Mouse (Mus musculus) intestine, postnatal 0 days (tissue): ENCODE results near the gene Cntn5. TPM values are rescaled to one million over a fixed set of nuclear protein-coding genes. Genes with fewer than 3 reads are reported as not detected.

Source experiments
- ATAC-seq: fragments of 200-750 bp; cut with Nextera tagmentation; 2 replicates; pipeline ENCODE4 v1.8.0; 2017; ENCODE audit warnings: mild to moderate bottlenecking, moderate TSS enrichment, moderate library complexity
- H3K27ac ChIP-seq: fragments of 300-500 bp; sonication (generic); 2 replicates; pipeline ENCODE4 v1.5.1; 2014; ENCODE audit warnings: mild to moderate bottlenecking, low read depth, low read length, moderate library complexity
- H3K27me3 ChIP-seq: fragments of 300-500 bp; sonication (generic); replicated peaks from 2 replicates; pipeline ENCODE4 v1.6.1; 2014; ENCODE audit warnings: low read length, mixed read lengths; ENCODE audit not compliant: control insufficient read depth, insufficient read depth
- H3K36me3 ChIP-seq: fragments of 300-500 bp; sonication (generic); 2 replicates; pipeline ENCODE4 v1.6.1; 2014; ENCODE audit warnings: mild to moderate bottlenecking, moderate library complexity; ENCODE audit not compliant: control insufficient read depth, insufficient read depth
- H3K4me1 ChIP-seq: fragments of 300-500 bp; sonication (generic); replicated peaks from 2 replicates; pipeline ENCODE4 v1.6.1; 2014; ENCODE audit warnings: antibody characterized with exemption, low read length, mixed read lengths; ENCODE audit not compliant: control insufficient read depth, insufficient read depth
- H3K4me2 ChIP-seq: fragments of 300-500 bp; sonication (generic); replicated peaks from 2 replicates; pipeline ENCODE4 v1.6.1; 2014; ENCODE audit warnings: low read depth, mild to moderate bottlenecking, moderate library complexity
- H3K4me3 ChIP-seq: fragments of 300-500 bp; sonication (generic); 2 replicates; pipeline ENCODE4 v1.5.1; 2014; ENCODE audit warnings: low read depth, low read length
- H3K9ac ChIP-seq: fragments of 300-500 bp; sonication (generic); 2 replicates; pipeline ENCODE4 v1.6.1; 2014; ENCODE audit warnings: mild to moderate bottlenecking, low read depth, low read length
- H3K9me3 ChIP-seq: fragments of 300-500 bp; sonication (generic); 2 replicates; pipeline ENCODE4 v1.6.1; 2016; ENCODE audit warnings: mixed run types; ENCODE audit not compliant: control insufficient read depth
- CTCF ChIP-seq: sonication (generic); IDR thresholded peaks from 2 replicates; pipeline ENCODE4 v1.5.1; 2016; ENCODE audit warnings: low read depth, mild to moderate bottlenecking, control low read depth, antibody characterized with exemption, moderate library complexity
- WGBS: fragments of 180-500 bp; shearing (Covaris S2); extraction: QIAGEN DNeasy Blood & Tissue Kit; methylation state at CpG from one replicate; pipeline ENCODE4 v1.1.7; 2014; 5-methylcytosine and 5-hydroxymethylcytosine counted together
- microRNA-seq: library from miRNA; unstranded; fragments of <30 nt; microRNA quantifications from one replicate; pipeline ENCODE4, GENCODE M21; 2016
- polyA plus RNA-seq: library from polyadenylated mRNA; unstranded; fragments of >200 nt; fragmentation: Nextera tagmentation; extraction: Ambion mirVana; gene quantifications from 2 replicates; pipeline ENCODE4 v1.2.1, GENCODE M21; 2015

Cntn5 gene
- polyA plus RNA-seq, 1 experiment from 2014 or later: 0.87 TPM

- H3K9me3 ChIP-seq: no peaks in the 10 kb centered on the region
- TF ChIP-seq CTCF: no peak
- H3K27ac ChIP-seq: no peak overlapping the region
- no peaks in the 10 kb centered on the region for H3K36me3 ChIP-seq
- WGBS: 82% methylated on average over 5 of the region's 5 CpGs
- no peak for ATAC-seq
- no peaks in the 10 kb centered on the region for H3K27me3 ChIP-seq
- no peak overlapping the region for H3K9ac ChIP-seq
- no peaks in the 10 kb centered on the region for H3K4me1 ChIP-seq
- H3K4me3 ChIP-seq: no peak overlapping the region
- H3K4me2 ChIP-seq: no peak overlapping the region
Observed at GRCm38 (mm10) chr9:9674531-9674930, 1230.0 kb downstream of the Cntn5 start.

GRCm38 (mm10) chr9:9673277-9674049 is 1231.1 kb downstream of the Cntn5 start:
- 9% methylated on average over 13 of the region's 13 CpGs for WGBS

DNA sequence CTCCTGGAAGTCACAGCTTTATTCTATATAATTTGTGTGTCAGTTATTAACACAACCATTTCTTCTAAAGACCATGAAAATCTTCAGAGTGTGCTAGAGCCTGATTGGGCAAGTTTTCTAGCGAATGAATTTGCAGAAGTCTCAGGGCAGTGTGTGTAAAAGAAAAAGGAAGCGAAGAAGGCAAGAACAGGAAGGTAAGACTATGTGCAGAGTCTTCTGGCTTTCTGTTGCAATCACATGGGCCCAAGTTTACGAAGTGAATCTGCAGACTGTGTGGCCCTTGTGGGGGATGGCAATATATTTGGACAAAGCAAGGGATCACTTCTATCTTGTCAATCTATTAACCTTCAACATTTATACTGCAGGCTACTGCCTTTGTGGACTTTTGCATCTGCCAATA is 1251.1 kb downstream of the Cntn5 start:
- no peaks in the 10 kb centered on the region for H3K36me3 ChIP-seq
- ATAC-seq: no peak
- no peak overlapping the region for H3K4me3 ChIP-seq
- no peak overlapping the region for H3K4me2 ChIP-seq
- 76% methylated on average over 3 of the region's 3 CpGs for WGBS
- H3K27me3 ChIP-seq: no peaks in the 10 kb centered on the region
- no peak for TF ChIP-seq CTCF
- H3K9me3 ChIP-seq: no peaks in the 10 kb centered on the region
- no peak overlapping the region for H3K9ac ChIP-seq
- no peaks in the 10 kb centered on the region for H3K4me1 ChIP-seq
- no peak overlapping the region for H3K27ac ChIP-seq

More at GRCm38 (mm10) chr9:9673277-9674049, 1231.1 kb downstream of the Cntn5 start:
- Histone ChIP-seq H3K27ac (no peak overlapping the region), H3K36me3 (no peaks in the 10 kb centered on the region), H3K27me3 (no peaks in the 10 kb centered on the region), H3K9me3 (no peaks in the 10 kb centered on the region), H3K4me3 (no peak overlapping the region), H3K4me1 (no peaks in the 10 kb centered on the region), H3K9ac (no peak overlapping the region), H3K4me2 (no peak overlapping the region)
- no peak for ATAC-seq
- no peak for TF ChIP-seq CTCF

GRCm38 (mm10) chr9:9647361-9647760 is 1257.2 kb downstream of the Cntn5 start:
- Histone ChIP-seq H3K36me3 (no peaks in the 10 kb centered on the region), H3K27ac (no peak overlapping the region), H3K4me1 (no peaks in the 10 kb centered on the region), H3K9ac (no peak overlapping the region), H3K9me3 (no peaks in the 10 kb centered on the region), H3K4me2 (no peak overlapping the region), H3K27me3 (no peaks in the 10 kb centered on the region), H3K4me3 (no peak overlapping the region)
- ATAC-seq: no peak
- WGBS: 47% methylated on average over 3 of the region's 3 CpGs
- TF ChIP-seq CTCF: no peak

DNA sequence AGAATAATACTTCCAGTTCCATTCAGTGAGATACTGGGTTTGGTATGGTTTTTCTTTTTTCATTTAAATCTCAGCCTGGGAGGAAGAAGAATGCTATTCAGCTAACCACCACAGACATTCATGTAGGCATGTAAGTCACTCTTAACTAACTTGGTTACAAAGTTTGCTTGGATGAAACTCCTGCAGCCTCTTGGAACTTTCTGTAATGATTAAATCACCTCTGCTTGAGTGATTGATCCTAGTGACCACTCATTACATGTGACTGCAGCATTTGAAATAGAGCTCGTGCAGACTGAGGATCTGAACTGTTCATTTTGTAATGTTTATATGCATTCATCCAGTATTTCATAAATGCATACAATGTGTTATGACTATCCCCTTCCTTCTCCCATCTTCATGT is 1258.3 kb downstream of the Cntn5 start:
- ATAC-seq: no peak
- no peak overlapping the region for H3K4me2 ChIP-seq
- WGBS: 63% methylated on average over 1 of the region's 1 CpGs

More for the DNA sequence above, 1258.3 kb downstream of the Cntn5 start:
- H3K4me1 ChIP-seq: no peaks in the 10 kb centered on the region
- H3K36me3 ChIP-seq: no peaks in the 10 kb centered on the region
- H3K27ac ChIP-seq: no peak overlapping the region
- no peaks in the 10 kb centered on the region for H3K9me3 ChIP-seq
- no peak for TF ChIP-seq CTCF
- no peak overlapping the region for H3K4me3 ChIP-seq
- no peak overlapping the region for H3K9ac ChIP-seq
- no peaks in the 10 kb centered on the region for H3K27me3 ChIP-seq

Small RNA genes within 50 kb of the gene (microRNA-seq; reads per million reads assigned to microRNA genes)
- not detected for gene Gm24496
- gene Gm25086: not detected
- not detected for gene Gm26195
- not detected for gene Mir6237
